Mouse (Mus musculus) hindbrain, embryonic 16.5 days (tissue): ENCODE measurements around the gene Lyrm9. TPM values are rescaled to one million over a fixed set of nuclear protein-coding genes. Genes with fewer than 3 reads are reported as not detected.
A peak's percentile ranks its signal among the peaks of the same experiment; 100 is the strongest.

ENCODE experiments used
- ATAC-seq: fragments of 200-750 bp; cut with Nextera tagmentation; 2 replicates; pipeline ENCODE4 v1.8.0; 2017; ENCODE audit warnings: moderate TSS enrichment, moderate library complexity
- H3K27ac ChIP-seq: fragments of 300-500 bp; sonication (generic); 2 replicates; pipeline ENCODE4 v1.5.1; 2014; ENCODE audit warnings: low read depth, mild to moderate bottlenecking, control low read depth, low read length, moderate library complexity
- H3K27me3 ChIP-seq: fragments of 300-500 bp; sonication (generic); replicated peaks from 2 replicates; pipeline ENCODE4 v1.6.1; 2014; ENCODE audit warnings: low read length; ENCODE audit not compliant: control insufficient read depth, insufficient read depth
- H3K36me3 ChIP-seq: fragments of 300-500 bp; sonication (generic); 2 replicates; pipeline ENCODE4 v1.6.1; 2014; ENCODE audit warnings: mild to moderate bottlenecking, low read length, moderate library complexity, mixed read lengths; ENCODE audit not compliant: control insufficient read depth, insufficient read depth
- H3K4me1 ChIP-seq: fragments of 300-500 bp; sonication (generic); 2 replicates; pipeline ENCODE4 v1.6.1; 2014; ENCODE audit warnings: low read depth, low read length; ENCODE audit not compliant: control insufficient read depth, insufficient read depth
- H3K4me2 ChIP-seq: fragments of 300-500 bp; sonication (generic); 2 replicates; pipeline ENCODE4 v1.6.1; 2014; ENCODE audit warnings: mild to moderate bottlenecking, low read length, control low read depth, moderate library complexity
- H3K4me3 ChIP-seq: fragments of 300-500 bp; sonication (generic); 2 replicates; pipeline ENCODE4 v1.5.1; 2014; ENCODE audit warnings: mild to moderate bottlenecking, low read length, control low read depth, moderate library complexity
- H3K9ac ChIP-seq: fragments of 300-500 bp; sonication (generic); 2 replicates; pipeline ENCODE4 v1.6.1; 2014; ENCODE audit warnings: low read depth, mild to moderate bottlenecking, control low read depth, low read length, moderate library complexity
- H3K9me3 ChIP-seq: fragments of 300-500 bp; sonication (generic); 2 replicates; pipeline ENCODE4 v1.6.1; 2014; ENCODE audit warnings: mild to moderate bottlenecking, low read length, moderate library complexity; ENCODE audit not compliant: control insufficient read depth
- WGBS: fragments of 180-500 bp; shearing (Covaris S2); extraction: QIAGEN DNeasy Blood & Tissue Kit; methylation state at CpG from one replicate; pipeline ENCODE4 v1.1.7; 2014; 5-methylcytosine and 5-hydroxymethylcytosine counted together
- polyA plus RNA-seq: library from polyadenylated mRNA; unstranded; fragments of >200 nt; fragmentation: Nextera tagmentation; extraction: Ambion mirVana; gene quantifications from 2 replicates; pipeline ENCODE4 v1.2.1, GENCODE M21; 2015

Gene Lyrm9
- polyA plus RNA-seq: 36.2 and 48.4 TPM in 2 replicates

GRCm38 (mm10) chr11:78826442-78827013 lies at the start of gene Lyrm9:
Lyrm9 (plus strand) TSS chr11:78826584.
- no peaks in the 10 kb centered on the region for H3K27me3 ChIP-seq
- H3K9me3 ChIP-seq: no peaks in the 10 kb centered on the region
- no peaks in the 10 kb centered on the region for H3K36me3 ChIP-seq
- ATAC-seq: peak; percentile 90
- peak within 1 kb of the TSS; percentile 86 for H3K27ac ChIP-seq
- H3K4me2 ChIP-seq: peak within 1 kb of the TSS; percentile 76
- peaks cover 7% of the 10 kb centered on the region for H3K4me1 ChIP-seq
- under 1% methylated on average over 28 of the region's 51 CpGs for WGBS
- peak within 1 kb of the TSS; percentile 84 for H3K9ac ChIP-seq
- H3K4me3 ChIP-seq: peak within 1 kb of the TSS; percentile 76

- no peak overlapping the region for H3K4me3 ChIP-seq
- ATAC-seq: no peak
- WGBS: 60% methylated on average over 10 of the region's 10 CpGs
- H3K4me2 ChIP-seq: no peak overlapping the region
- H3K4me1 ChIP-seq: peaks cover 4% of the 10 kb centered on the region; the same call in 1 of the 2 replicates
- no peaks in the 10 kb centered on the region for H3K36me3 ChIP-seq
- H3K9ac ChIP-seq: no peak overlapping the region
- H3K27me3 ChIP-seq: no peaks in the 10 kb centered on the region
- no peak overlapping the region for H3K27ac ChIP-seq
- H3K9me3 ChIP-seq: no peaks in the 10 kb centered on the region
These were observed 48.3 kb upstream of the Lyrm9 start for GRCm38 (mm10) chr11:78777851-78778680.

- H3K9ac ChIP-seq: no peak overlapping the region
- WGBS: 100% methylated on average over 3 of the region's 3 CpGs
- peaks cover 4% of the 10 kb centered on the region; the same call in 1 of the 2 replicates for H3K4me1 ChIP-seq
- no peak overlapping the region for H3K4me3 ChIP-seq
- no peaks in the 10 kb centered on the region for H3K27me3 ChIP-seq
- no peaks in the 10 kb centered on the region for H3K36me3 ChIP-seq
- H3K4me2 ChIP-seq: no peak overlapping the region
- ATAC-seq: no peak
- no peaks in the 10 kb centered on the region for H3K9me3 ChIP-seq
- H3K27ac ChIP-seq: no peak overlapping the region
These were observed 46.4 kb upstream of the Lyrm9 start for GRCm38 (mm10) chr11:78780002-78780401.

GRCm38 (mm10) chr11:78780571-78780970 lies 45.8 kb upstream of the Lyrm9 start:
- Histone ChIP-seq H3K27me3 (no peaks in the 10 kb centered on the region), H3K4me1 (peaks cover 4% of the 10 kb centered on the region; the same call in 1 of the 2 replicates), H3K4me2 (no peak overlapping the region), H3K9ac (no peak overlapping the region), H3K4me3 (no peak overlapping the region), H3K9me3 (no peaks in the 10 kb centered on the region), H3K36me3 (no peaks in the 10 kb centered on the region), H3K27ac (no peak overlapping the region)
- 69% methylated on average over 3 of the region's 3 CpGs for WGBS
- no peak for ATAC-seq

- Histone ChIP-seq H3K27ac (no peak overlapping the region), H3K27me3 (no peaks in the 10 kb centered on the region), H3K4me3 (no peak overlapping the region), H3K9me3 (no peaks in the 10 kb centered on the region), H3K4me1 (peaks cover 4% of the 10 kb centered on the region; the same call in 1 of the 2 replicates), H3K4me2 (no peak overlapping the region), H3K9ac (no peak overlapping the region), H3K36me3 (no peaks in the 10 kb centered on the region)
- 84% methylated on average over 5 of the region's 5 CpGs for WGBS
- ATAC-seq: no peak
These were observed 44.1 kb upstream of the Lyrm9 start for GRCm38 (mm10) chr11:78782326-78782725.

GRCm38 (mm10) chr11:78782791-78783347 lies 43.5 kb upstream of the Lyrm9 start:
- Histone ChIP-seq H3K9me3 (no peaks in the 10 kb centered on the region), H3K9ac (no peak overlapping the region), H3K36me3 (no peaks in the 10 kb centered on the region), H3K4me3 (no peak overlapping the region), H3K4me1 (peaks cover under 1% of the 10 kb centered on the region; the same call in 1 of the 2 replicates), H3K27me3 (no peaks in the 10 kb centered on the region), H3K27ac (no peak overlapping the region), H3K4me2 (no peak overlapping the region)
- WGBS: 66% methylated on average over 9 of the region's 9 CpGs
- ATAC-seq: no peak

- 11% methylated on average over 7 of the region's 7 CpGs for WGBS
- Histone ChIP-seq H3K4me1 (peaks cover under 1% of the 10 kb centered on the region; the same call in 1 of the 2 replicates), H3K27me3 (no peaks in the 10 kb centered on the region), H3K9ac (no peak overlapping the region), H3K27ac (no peak overlapping the region), H3K9me3 (no peaks in the 10 kb centered on the region), H3K36me3 (no peaks in the 10 kb centered on the region), H3K4me2 (no peak overlapping the region), H3K4me3 (no peak overlapping the region)
- ATAC-seq: peak; percentile 20; the same call in 1 of the 2 replicates
These were observed 40.4 kb upstream of the Lyrm9 start for GRCm38 (mm10) chr11:78786013-78786431.

- Histone ChIP-seq H3K9ac (no peak overlapping the region), H3K27me3 (no peaks in the 10 kb centered on the region), H3K4me1 (peaks cover 15% of the 10 kb centered on the region), H3K4me2 (no peak overlapping the region), H3K27ac (no peak overlapping the region), H3K4me3 (no peak overlapping the region), H3K36me3 (no peaks in the 10 kb centered on the region), H3K9me3 (no peaks in the 10 kb centered on the region)
- WGBS: 49% methylated on average over 11 of the region's 11 CpGs
- no peak for ATAC-seq
These were observed 36.9 kb upstream of the Lyrm9 start for GRCm38 (mm10) chr11:78789370-78790060.
